Comparison of ENCODE assay signal across 26 mouse cellular contexts in the genomic region with DNA sequence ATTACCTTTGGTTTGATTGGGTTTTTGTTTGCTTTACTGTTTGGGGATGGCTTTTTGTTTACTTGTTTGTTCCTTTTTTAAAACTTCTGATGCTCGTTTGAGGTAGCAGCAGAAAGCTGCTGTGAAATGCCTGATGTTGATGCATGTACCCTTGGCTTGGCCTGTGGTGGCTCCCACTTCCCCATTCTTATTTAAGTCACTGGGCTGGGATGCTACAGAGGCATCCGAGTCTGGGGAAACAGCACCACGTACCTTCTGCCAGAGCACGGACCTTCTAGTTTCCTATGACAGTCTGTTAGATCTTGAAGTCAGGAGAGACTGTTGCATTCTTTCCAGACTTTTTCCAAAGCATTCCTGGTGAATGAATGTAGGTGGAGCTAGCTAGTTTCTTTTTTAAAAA. TPM values are rescaled to one million over a fixed set of nuclear protein-coding genes. Genes with fewer than 3 reads are reported as not detected.
DNase-seq lines count a peak whose midpoint lies in the region; ATAC-seq lines count a peak whose summit lies in the region.
"Had no signal": no experiment of that assay in that cellular context is flagged by ENCODE, and none has a peak within 500 bp of the region (broad histone marks: within the 10 kb centered on the region; RNA-seq: fewer than 3 reads in every experiment).

No protein-coding gene starts in this region.

- no peaks in the 10 kb centered on the region for H3K9me3 ChIP-seq in kidney, embryonic 16.5 days (ENCODE audit: low read length)
- H3K9me3 ChIP-seq: embryonic facial prominence, embryonic 13.5 days; forebrain, embryonic 10.5 days; forebrain, embryonic 15.5 days; heart, embryonic 13.5 days; hindbrain, embryonic 15.5 days; liver, embryonic 12.5 days; midbrain, embryonic 15.5 days; neural tube, embryonic 12.5 days; stomach, embryonic 15.5 days had no signal

- H3K4me1 ChIP-seq in kidney, embryonic 16.5 days (ENCODE audit: insufficient read depth, low read length): no peaks in the 10 kb centered on the region
- H3K4me1 ChIP-seq: embryonic facial prominence, embryonic 13.5 days; forebrain, embryonic 10.5 days; forebrain, embryonic 15.5 days; hindbrain, embryonic 15.5 days; midbrain, embryonic 15.5 days; neural tube, embryonic 12.5 days; stomach, embryonic 15.5 days had no signal

- WGBS in kidney, embryonic 16.5 days: 81% methylated on average over 4 of the region's 4 CpGs

- DNase-seq in layer of hippocampus, adult 9-11 months: peak; percentile 80
- DNase-seq in layer of hippocampus, postnatal 25 days (ENCODE audit: extremely low spot score in 1 of 2, low spot score in 1 of 2): no peak
- peak; percentile 35 for DNase-seq in A20 (ENCODE audit: low read depth, low spot score)
- peak; percentile 49 for DNase-seq in brain, adult 2 months (ENCODE audit: low read depth, low spot score)
- no peak for DNase-seq in kidney, postnatal 4 days
- DNase-seq in lung, postnatal 4 days: no peak
- DNase-seq: adrenal gland, postnatal 25 days; cerebellum, adult 8-10 months; cerebellum, postnatal 25 days; heart, postnatal 10 days; kidney, adult 18-20 months; liver, postnatal 0 days; lung, postnatal 36 days; right cerebral cortex, postnatal 14 days had no signal

- no peaks in the 10 kb centered on the region for H3K27me3 ChIP-seq in kidney, embryonic 16.5 days (ENCODE audit: insufficient read depth, low read length)
- H3K27me3 ChIP-seq: embryonic facial prominence, embryonic 13.5 days; forebrain, embryonic 15.5 days; heart, embryonic 13.5 days; hindbrain, embryonic 15.5 days; liver, embryonic 12.5 days; midbrain, embryonic 15.5 days; neural tube, embryonic 12.5 days; stomach, embryonic 15.5 days had no signal

- H3K4me2 ChIP-seq in kidney, embryonic 16.5 days (replicated peaks; ENCODE audit: low read depth, low read length): no peak overlapping the region
- H3K4me2 ChIP-seq: embryonic facial prominence, embryonic 13.5 days; forebrain, embryonic 15.5 days; heart, embryonic 13.5 days; hindbrain, embryonic 15.5 days; liver, embryonic 12.5 days; midbrain, embryonic 15.5 days; neural tube, embryonic 12.5 days; stomach, embryonic 15.5 days had no signal

- H3K36me3 ChIP-seq in kidney, embryonic 16.5 days (ENCODE audit: insufficient read depth, low read length): peaks cover 24% of the 10 kb centered on the region; the same call in 1 of the 2 replicates

- no peak overlapping the region for H3K9ac ChIP-seq in kidney, embryonic 16.5 days (replicated peaks; ENCODE audit: low read length)
- H3K9ac ChIP-seq: embryonic facial prominence, embryonic 13.5 days; forebrain, embryonic 15.5 days; heart, embryonic 13.5 days; hindbrain, embryonic 15.5 days; liver, embryonic 12.5 days; liver, postnatal 0 days; midbrain, embryonic 15.5 days; neural tube, embryonic 12.5 days; stomach, embryonic 15.5 days had no signal

- no peak overlapping the region for H3K27ac ChIP-seq in kidney, embryonic 16.5 days (ENCODE audit: low read length)
- H3K27ac ChIP-seq: embryonic facial prominence, embryonic 13.5 days; forebrain, embryonic 10.5 days; forebrain, embryonic 15.5 days; heart, embryonic 13.5 days; hindbrain, embryonic 15.5 days; kidney, postnatal 0 days; liver, embryonic 12.5 days; midbrain, embryonic 15.5 days; neural tube, embryonic 12.5 days; stomach, embryonic 15.5 days had no signal

- peak; percentile 76 for ATAC-seq in megakaryocyte, adult 5-6 weeks (ENCODE audit: poor library complexity, severe bottlenecking)
- no peak for ATAC-seq in kidney, embryonic 16.5 days (ENCODE audit: low FRiP score, low TSS enrichment)
- ATAC-seq: forebrain, embryonic 15.5 days; liver, embryonic 12.5 days; liver, postnatal 0 days; midbrain, embryonic 15.5 days had no signal

- no peak overlapping the region for H3K4me3 ChIP-seq in kidney, embryonic 16.5 days (ENCODE audit: low read length)
- H3K4me3 ChIP-seq: embryonic facial prominence, embryonic 13.5 days; forebrain, embryonic 10.5 days; forebrain, embryonic 15.5 days; heart, embryonic 13.5 days; hindbrain, embryonic 15.5 days; liver, embryonic 12.5 days; midbrain, embryonic 15.5 days; neural tube, embryonic 12.5 days; stomach, embryonic 15.5 days had no signal

RNA-seq across cellular contexts. Expression of a gene that starts 42.1 kb away (rescaled TPM):
- 1,000 to 10,000 TPM; 1,285 to 1,312 TPM for total RNA-seq in layer of hippocampus, postnatal 25 days (2021)
- 353 and 377 TPM in 2 replicates for total RNA-seq in megakaryocyte, adult 5-6 weeks (2015)
- total RNA-seq in megakaryocyte, adult 5-6 weeks (2017): 210 and 213 TPM in 2 replicates
- polyA plus RNA-seq in kidney, embryonic 16.5 days (2015; fragmentation: Nextera tagmentation; extraction: Ambion mirVana): 369 and 385 TPM in 2 replicates

Comparison
In these comparisons a context has a peak if more than half of its experiments do, and no peak if none do; other contexts are left out.
1. DNase-seq: peak in layer of hippocampus, adult 9-11 months (single experiment), A20 (single experiment) and brain, adult 2 months (single experiment); none in layer of hippocampus, postnatal 25 days (0 of 2), kidney, postnatal 4 days (0 of 2) and lung, postnatal 4 days (0 of 2).